Mouse (Mus musculus) naive thymus-derived CD4-positive, alpha-beta T cell, adult 5 months (primary cell): Measurements from ENCODE around the gene Mcpt2. TPM values are rescaled to one million over a fixed set of nuclear protein-coding genes. Genes with fewer than 3 reads are reported as not detected.

ENCODE experiments used
- polyA plus RNA-seq: library from polyadenylated mRNA; unstranded; fragments of 100-300 nt; shearing (Covaris generic); gene quantifications from one replicate; pipeline ENCODE4 v1.2.1, GENCODE M21; 2017

Gene Mcpt2
- polyA plus RNA-seq = not detected

DNA sequence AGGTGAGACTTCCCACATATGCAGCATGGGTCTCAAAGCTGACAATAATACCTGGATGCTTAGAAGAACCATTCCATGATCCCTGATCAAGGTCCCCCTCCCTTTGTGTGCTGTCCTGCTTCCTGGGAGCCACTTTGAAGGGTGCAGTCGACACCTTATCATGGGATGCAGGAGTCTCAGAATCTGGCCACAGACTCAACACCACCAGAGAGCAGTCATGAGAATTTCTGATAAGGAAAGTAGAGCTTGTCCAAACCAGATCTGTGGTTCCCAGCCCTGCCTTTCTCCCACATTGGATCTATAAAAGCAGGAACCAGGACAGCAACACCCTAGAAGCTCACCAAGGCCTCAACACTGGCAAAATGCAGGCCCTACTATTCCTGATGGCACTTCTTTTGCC is at the start of gene Mcpt2:
TSS of gene Mcpt2 (plus strand) at position 250 of the 400 bp plus-strand sequence.

DNA sequence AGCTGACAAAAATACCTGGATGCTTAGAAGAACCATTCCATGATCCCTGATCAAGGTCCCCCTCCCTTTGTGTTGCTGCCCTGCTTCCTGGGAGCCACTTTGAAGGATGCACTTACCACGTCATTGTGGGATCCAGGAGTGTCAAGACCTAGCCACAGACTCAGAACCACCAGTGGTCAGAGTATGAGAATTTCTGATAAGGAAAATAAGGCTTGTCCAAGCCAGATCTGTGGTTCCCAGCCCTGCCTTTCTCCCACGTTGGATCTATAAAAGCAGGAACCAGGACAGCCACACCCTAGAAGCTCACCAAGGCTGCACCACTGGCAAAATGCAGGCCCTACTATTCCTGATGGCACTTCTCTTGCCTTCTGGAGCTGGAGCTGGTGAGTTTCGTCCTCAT is 24.2 kb upstream of the Mcpt2 start, which contains the start of gene Mcpt1:
TSS of gene Mcpt1 (plus strand) at position 301 of the 400 bp plus-strand sequence.

DNA sequence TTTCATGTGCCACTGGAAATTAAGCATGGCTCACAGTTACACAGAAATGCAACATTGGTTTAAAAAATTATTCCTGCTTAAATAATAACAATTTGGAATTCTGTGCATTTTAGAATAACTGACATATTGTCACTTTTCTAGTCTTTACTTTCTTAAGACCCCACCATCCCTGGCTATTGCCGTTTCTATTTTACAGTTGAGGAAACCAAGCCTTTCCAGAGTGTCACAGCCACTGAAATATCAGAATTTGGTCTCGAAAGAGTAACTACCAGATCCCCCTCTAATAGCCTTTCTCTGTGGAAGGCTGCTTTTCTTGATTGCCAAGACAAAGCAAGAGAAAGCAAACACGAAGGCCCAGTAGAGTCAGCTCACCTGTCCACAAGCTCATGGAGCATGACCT is 11.4 kb upstream of the Mcpt2 start, which contains the start of gene Mcpt9:
TSS of gene Mcpt9 (minus strand) at position 101 of the 400 bp plus-strand sequence.

DNA sequence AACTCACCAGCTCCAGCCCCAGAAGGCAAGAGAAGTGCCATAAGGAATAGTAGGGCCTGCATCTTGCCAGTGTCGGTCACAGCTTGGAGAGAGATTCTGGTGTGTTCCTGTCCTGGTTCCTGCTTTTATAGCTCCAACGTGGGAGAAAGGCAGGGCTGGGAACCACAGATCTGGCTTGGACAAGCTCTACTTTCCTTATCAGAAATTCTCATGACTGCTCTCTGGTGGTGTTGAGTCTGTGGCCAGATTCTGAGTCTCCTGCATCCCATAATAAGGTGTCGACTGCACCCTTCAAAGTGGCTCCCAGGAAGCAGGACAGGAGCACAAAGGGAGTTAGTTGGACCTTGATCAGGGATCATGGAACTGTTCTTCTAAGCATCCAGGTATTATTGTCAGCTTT is 20.4 kb downstream of the Mcpt2 start, which contains the start of gene Mcpt4:
TSS of gene Mcpt4 (minus strand) at position 101 of the 400 bp plus-strand sequence.

DNA sequence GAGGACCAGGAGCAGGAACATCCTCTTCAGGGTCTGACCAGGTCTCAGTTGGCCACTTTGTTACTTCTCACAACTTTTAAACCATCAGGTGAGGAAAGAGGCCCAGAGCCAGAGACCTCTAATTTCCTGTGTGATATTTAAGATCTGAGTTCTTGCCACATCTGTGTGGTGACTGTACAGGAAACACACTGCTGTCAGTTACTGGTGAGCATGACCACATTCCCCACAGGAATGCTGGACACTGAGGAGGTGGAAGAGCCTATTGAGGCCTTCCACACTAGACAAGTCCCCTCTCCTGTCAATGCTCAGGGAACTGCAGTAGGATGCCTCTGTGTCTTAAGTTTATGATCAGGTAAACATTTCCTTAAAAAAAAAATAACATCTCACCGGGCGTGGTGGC is 43.3 kb downstream of the Mcpt2 start, which contains the start of gene Mcpt8:
TSS of gene Mcpt8 (minus strand) at position 107 of the 400 bp plus-strand sequence.

Other genes starting within 250 kb of the Mcpt2 start
- not detected for gene Nfatc4, start 218.9 kb upstream of the Mcpt2 start, polyA plus RNA-seq
- gene Nynrin, start 188.0 kb upstream of the Mcpt2 start, polyA plus RNA-seq = 0.06 TPM
- gene Cbln3, start 157.6 kb upstream of the Mcpt2 start, polyA plus RNA-seq = 0.07 TPM
- 64.5 TPM for gene Khnyn, start 157.1 kb upstream of the Mcpt2 start, polyA plus RNA-seq
- gene Sdr39u1, start 141.7 kb upstream of the Mcpt2 start, polyA plus RNA-seq = 40.2 TPM
- not detected for gene Cma1, start 97.4 kb upstream of the Mcpt2 start, polyA plus RNA-seq
- not detected for gene Cma2, start 91.1 kb upstream of the Mcpt2 start, polyA plus RNA-seq
- not detected for gene Mcpt1, start 24.1 kb upstream of the Mcpt2 start, polyA plus RNA-seq
- not detected for gene Mcpt9, start 11.5 kb upstream of the Mcpt2 start, polyA plus RNA-seq
- gene Mcpt4, start 20.3 kb downstream of the Mcpt2 start, polyA plus RNA-seq = not detected
- not detected for gene Mcpt8, start 43.2 kb downstream of the Mcpt2 start, polyA plus RNA-seq
- not detected for gene Ctsg, start 60.5 kb downstream of the Mcpt2 start, polyA plus RNA-seq
- gene Gzme, start 78.6 kb downstream of the Mcpt2 start, polyA plus RNA-seq = not detected
- gene Gzmd, start 90.6 kb downstream of the Mcpt2 start, polyA plus RNA-seq = not detected
- not detected for gene Gzmg, start 117.5 kb downstream of the Mcpt2 start, polyA plus RNA-seq
- not detected for gene Gzmn, start 132.6 kb downstream of the Mcpt2 start, polyA plus RNA-seq
- not detected for gene Gzmf, start 169.4 kb downstream of the Mcpt2 start, polyA plus RNA-seq
- gene Gzmc, start 192.6 kb downstream of the Mcpt2 start, polyA plus RNA-seq = 0.92 TPM
- gene Gzmb, start 220.2 kb downstream of the Mcpt2 start, polyA plus RNA-seq = not detected